Mouse (Mus musculus) adrenal gland, adult (tissue): ENCODE data around the gene Chpf.

Source experiments
- DNase-seq, 2 experiments: peaks; one replicate each; pipeline ENCODE4 v3.0.0; 2022 to 2023; ENCODE audit warnings: low spot score in 1 of 2; ENCODE audit not compliant: inconsistent age in 2 of 2

Chpf gene

GRCm38 (mm10) chr1:75478916-75479634, at the start of gene Chpf, which contains the start of gene Tmem198:
TSS of gene Chpf (minus strand) at chr1:75479307.
TSS of gene Tmem198 (plus strand) at chr1:75479532.
- DNase-seq: peak; percentile 99

- DNase-seq: no peak
Observed at GRCm38 (mm10) chr1:75524679-75525078, 45.6 kb upstream of the Chpf start.

GRCm38 (mm10) chr1:75521321-75522031, 42.4 kb upstream of the Chpf start, which contains the start of gene Stk11ip:
TSS of gene Stk11ip (plus strand) at chr1:75521529.
- DNase-seq: peak; percentile 94 to 99

GRCm38 (mm10) chr1:75519576-75519975, 40.5 kb upstream of the Chpf start:
- peak; percentile 53 to 85 for DNase-seq

DNA sequence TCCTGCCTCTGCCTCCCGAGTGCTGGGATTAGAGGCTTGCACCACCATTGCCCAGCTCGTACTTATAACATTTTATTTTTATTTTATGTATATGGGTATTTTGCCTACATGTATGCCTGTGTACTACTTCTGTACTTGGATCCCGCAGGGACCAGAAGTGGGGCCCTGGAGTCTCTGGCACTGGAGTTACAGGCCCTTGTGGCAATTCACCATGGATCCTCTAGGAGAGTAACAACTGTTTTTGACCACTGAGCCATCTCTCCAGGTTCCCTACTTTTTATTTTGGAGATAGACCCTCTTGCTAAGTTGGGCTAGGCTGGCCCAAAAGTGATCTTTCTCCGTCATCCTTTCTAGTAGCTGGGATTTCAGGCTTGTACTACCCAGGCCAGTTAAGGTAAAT, 39.3 kb upstream of the Chpf start:
- DNase-seq: no peak

- DNase-seq: no peak
Observed at GRCm38 (mm10) chr1:75517984-75518383, 38.9 kb upstream of the Chpf start.

DNA sequence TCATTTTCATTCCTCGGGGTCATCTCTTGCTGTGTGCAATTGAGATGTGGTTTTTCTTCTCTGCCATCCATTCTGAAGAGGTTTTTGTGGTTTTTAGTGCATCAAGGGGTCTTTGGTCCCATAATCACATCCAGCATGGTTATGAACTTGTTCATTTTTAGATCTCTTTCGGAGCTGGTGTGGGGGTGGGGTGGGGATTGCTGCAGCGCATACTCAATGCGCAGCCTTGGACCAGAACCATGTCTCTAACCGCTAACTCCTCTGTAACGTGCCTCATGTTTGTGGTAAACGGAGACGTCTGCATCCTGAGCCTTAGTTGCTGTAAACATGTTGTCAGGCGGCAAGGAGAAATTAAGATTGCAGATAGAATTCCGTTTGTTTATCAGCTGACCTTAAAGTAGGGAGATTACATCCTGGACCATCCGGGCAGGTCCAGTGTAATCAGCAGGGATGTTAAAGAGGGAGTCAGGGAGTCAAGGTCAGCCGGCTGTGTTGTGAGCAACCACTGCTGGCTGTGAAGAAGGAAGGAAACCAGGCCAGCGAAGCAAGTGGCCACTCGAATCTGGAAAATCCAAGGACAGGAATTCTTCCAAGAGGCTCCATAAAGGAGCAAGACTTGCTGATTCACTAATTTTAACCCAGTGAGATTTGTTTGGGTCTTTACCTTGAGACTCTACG, 37.7 kb upstream of the Chpf start:
- peak; percentile 50 to 70 for DNase-seq

- no peak for DNase-seq
Observed at GRCm38 (mm10) chr1:75512550-75512949, 33.4 kb upstream of the Chpf start.

- peak in 1 of 2 experiments; percentile 53 for DNase-seq
Observed at GRCm38 (mm10) chr1:75511437-75512210, 32.5 kb upstream of the Chpf start.

DNA sequence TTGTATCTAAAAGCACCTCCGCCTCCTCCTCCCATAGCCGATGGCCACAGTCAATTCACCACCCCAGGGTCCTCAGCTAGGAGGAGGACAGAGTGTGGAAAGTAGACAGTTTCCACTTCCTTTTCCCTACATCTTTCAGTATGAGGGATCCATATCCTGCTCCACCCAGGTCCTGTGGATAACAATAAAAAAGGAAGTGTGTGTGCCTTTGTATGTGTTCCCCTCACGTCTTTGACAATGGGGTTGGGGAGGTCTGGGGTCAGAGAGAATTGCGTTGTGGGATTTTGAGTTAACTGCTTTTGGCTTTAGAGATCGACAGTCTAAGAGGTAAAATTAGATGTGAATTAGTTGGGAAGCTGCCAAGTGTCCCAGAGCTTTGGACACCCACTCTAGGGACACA, 31.0 kb upstream of the Chpf start:
- DNase-seq: peak in 1 of 2 experiments; percentile 44

- peak; percentile 49 to 72 for DNase-seq
Observed at GRCm38 (mm10) chr1:75509586-75509985, 30.5 kb upstream of the Chpf start.

DNA sequence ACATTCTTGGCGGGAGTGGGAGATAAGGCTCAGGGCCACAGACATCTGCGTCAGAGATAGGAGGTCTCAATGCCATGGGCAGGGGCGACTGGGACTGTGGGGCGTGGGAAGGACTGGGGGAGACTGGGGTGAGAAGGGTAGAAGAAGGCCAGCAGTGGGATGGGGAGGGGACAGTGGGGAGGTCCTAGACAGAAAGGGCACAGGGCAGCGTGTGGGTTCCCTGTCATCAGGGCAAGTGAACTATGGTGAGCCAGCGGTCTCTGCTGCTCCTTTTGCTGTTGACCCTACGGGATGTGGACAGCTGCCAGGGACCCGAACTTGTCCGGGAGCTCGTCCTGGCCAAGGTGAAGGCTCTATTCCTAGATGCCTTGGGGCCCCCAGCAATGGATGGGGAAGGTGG, 27.9 kb upstream of the Chpf start, which contains the start of gene Inha:
TSS of gene Inha (plus strand) at position 72 of the 400 bp plus-strand sequence.
- DNase-seq: peak; percentile 52 to 80

DNA sequence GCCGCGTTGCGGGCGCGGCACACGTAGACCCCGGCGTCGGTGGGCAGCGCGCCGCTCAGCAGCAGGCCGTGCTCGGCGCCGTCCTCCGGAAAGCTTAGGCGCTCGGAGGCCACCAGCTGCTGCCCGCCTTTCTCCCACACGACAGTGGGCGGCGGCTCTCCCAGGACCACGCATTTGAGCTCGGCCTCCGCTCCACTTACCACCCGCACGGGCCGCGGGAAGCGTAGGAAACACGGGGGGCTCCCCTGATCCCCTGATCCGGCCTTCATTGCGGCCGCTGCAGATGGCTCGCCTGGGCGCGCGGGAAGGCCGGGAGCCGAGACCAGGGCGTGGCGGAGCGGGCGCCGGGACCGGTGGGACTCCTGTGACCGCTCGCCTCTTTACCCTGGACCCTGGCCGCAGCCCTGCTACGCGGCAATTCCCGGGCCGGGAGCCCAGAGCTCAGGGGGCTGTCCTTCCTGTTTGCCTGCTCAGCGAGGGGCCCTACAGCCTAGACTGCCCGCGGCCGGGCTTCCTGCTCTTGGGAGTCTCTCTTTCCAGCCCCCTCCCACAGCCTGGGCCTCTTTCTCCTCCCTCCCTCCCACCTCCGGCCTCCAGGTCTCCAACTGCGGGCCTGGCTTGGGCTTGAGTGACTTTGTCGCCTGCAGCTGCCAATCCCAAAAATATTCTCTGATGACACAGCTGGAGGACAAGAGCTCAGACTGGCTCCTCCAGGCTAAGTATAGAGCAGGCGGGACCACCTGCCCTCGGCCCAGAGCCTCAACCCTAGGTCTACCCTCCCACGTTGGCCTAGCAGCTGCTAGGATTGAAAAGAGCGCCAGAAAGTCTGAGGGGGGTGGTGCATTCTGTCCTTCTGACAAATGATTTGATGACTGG, 27.1 kb upstream of the Chpf start, which contains the start of gene Obsl1:
TSS of gene Obsl1 (minus strand) at position 497 of the 876 bp plus-strand sequence.
- DNase-seq: peak; percentile 71 to 87

- peak; percentile 88 to 94 for DNase-seq
Observed at GRCm38 (mm10) chr1:75505159-75505955, 26.2 kb upstream of the Chpf start.

- peak in 1 of 2 experiments; percentile 72 for DNase-seq
Observed at GRCm38 (mm10) chr1:75504256-75505045, 25.3 kb upstream of the Chpf start.

- DNase-seq: peak; percentile 63 to 81
Observed at GRCm38 (mm10) chr1:75503651-75503980, 24.5 kb upstream of the Chpf start.

DNA sequence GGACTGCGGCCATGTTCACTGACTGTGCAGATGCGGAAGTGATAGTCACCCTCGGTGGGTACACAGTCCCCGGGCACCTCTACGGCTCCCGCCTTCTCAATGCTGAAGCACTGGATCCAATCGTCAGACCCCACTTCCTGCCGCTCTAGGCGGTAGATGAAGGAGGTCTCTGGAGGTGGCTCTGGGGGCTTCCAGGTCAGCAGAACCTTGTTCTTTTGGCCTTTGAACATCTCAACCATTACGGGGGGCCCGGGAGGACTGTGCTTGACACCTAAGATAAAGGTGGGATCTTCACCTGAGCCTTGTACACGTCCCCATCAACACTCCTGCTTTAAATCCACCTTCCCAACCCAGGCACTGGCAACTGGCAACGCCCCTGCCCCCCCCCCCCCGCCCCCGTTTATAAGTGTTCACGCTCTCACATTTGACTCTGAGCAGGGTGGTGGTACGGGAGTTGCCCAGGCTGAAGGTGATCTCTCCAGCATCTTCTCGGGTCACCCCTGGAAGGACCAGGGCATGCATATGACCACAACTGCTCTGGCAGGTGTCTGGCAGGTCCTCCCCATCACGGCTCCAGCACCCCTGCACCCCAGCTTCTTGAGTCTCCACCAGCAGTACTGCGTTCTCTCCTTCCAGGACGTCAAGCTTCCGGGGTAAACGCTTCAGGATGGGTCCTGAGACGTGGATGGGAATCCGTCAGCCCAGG, 24.0 kb upstream of the Chpf start:
- no peak for DNase-seq

- no peak for DNase-seq
Observed at GRCm38 (mm10) chr1:75501905-75502304, 22.8 kb upstream of the Chpf start.
